ENCODE assay signal across 11 mouse cellular contexts in the genomic region with DNA sequence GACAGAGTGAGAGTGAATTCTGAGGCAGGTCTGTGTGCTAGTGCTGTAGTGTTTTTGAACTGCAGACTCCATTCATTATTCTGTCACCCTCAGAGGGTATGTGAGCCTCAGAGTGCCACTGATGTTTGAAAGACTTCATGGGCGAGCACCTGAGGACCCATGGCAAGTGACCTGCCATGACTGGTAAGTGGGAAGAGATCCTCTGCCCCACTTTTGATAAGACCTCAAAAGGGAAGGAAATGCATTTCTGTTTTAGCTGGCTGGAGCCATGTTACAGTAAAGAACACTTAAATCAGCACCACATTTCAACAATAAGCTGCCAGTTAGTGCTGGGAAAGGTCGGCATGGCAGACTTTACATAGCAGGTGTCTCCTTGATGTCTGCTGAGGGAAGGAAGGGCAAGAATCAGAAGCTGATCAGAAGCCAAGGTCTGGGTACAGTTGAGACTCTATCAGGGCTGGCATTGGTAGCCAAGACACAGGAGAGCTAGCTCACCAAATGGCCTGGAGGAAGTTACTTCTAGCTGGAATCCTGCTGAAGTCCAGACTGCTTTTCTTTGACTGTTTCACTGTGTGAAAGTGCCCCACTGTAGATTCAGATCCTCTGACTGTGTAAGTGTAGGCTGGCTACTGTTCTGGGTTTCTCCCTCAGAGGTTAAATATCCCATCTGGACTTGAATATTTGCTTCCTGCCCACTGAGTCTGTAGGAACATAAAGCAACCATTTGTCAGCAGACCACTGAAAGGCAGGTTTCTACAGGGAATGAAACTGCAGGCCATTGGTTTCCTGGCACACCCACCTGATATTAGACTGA.
DNase-seq lines count a peak whose midpoint lies in the region; ATAC-seq and TF ChIP-seq lines count a peak whose summit lies in the region.
"Had no signal": no experiment of that assay in that cellular context is flagged by ENCODE, and none has a peak within 500 bp of the region (broad histone marks: within the 10 kb centered on the region; RNA-seq: fewer than 3 reads in every experiment).

No protein-coding gene starts in this region.

- in situ Hi-C loops in ES-E14 (cut with MboI; ENCODE audit: low sequenced_read_pairs in 2 of 2, unreplicated experiment in 2 of 2): no loop called here

- H3K4me1 ChIP-seq in hindbrain, embryonic 10.5 days (replicated peaks): peaks cover 27% of the 10 kb centered on the region
- H3K4me1 ChIP-seq in hindbrain, embryonic 11.5 days (replicated peaks; ENCODE audit: control insufficient read depth, insufficient read depth, low read length): no peaks in the 10 kb centered on the region
- peaks cover 8 to 15% of the 10 kb centered on the region in 2 experiments for H3K4me1 ChIP-seq in ES-E14 (ENCODE audit: control insufficient read depth in 2 of 2, insufficient read depth in 2 of 2, low read length in 2 of 2, poor library complexity in 1 of 2)
- peaks cover 45% of the 10 kb centered on the region for H3K4me1 ChIP-seq in embryonic facial prominence, embryonic 13.5 days
- H3K4me1 ChIP-seq in liver, postnatal 0 days (ENCODE audit: insufficient read depth): peaks cover 38% of the 10 kb centered on the region

- H3K4me3 ChIP-seq in hindbrain, embryonic 10.5 days: no peak overlapping the region
- H3K4me3 ChIP-seq in hindbrain, embryonic 11.5 days (ENCODE audit: low read depth, low read length): no peak overlapping the region
- H3K4me3 ChIP-seq in ES-E14 (ENCODE audit: insufficient read depth in 1 of 2, low read depth in 1 of 2, low read length in 2 of 2, poor library complexity in 1 of 2, severe bottlenecking in 1 of 2): no peak overlapping the region
- no peak overlapping the region for H3K4me3 ChIP-seq in embryonic facial prominence, embryonic 13.5 days
- H3K4me3 ChIP-seq in liver, postnatal 0 days (ENCODE audit: low read depth, low read length): no peak overlapping the region

- H3K36me3 ChIP-seq in hindbrain, embryonic 10.5 days: 0 out of 2 replicates have a peak, but pooled peaks cover 4% of the 10 kb centered on the region
- no peaks in the 10 kb centered on the region for H3K36me3 ChIP-seq in hindbrain, embryonic 11.5 days (ENCODE audit: control insufficient read depth, insufficient read depth, low read length)
- H3K36me3 ChIP-seq in ES-E14 (ENCODE audit: control insufficient read depth, insufficient read depth, low read length, poor library complexity, severe bottlenecking): no peaks in the 10 kb centered on the region; the same call in 1 of the 2 replicates
- H3K36me3 ChIP-seq in embryonic facial prominence, embryonic 13.5 days: peaks cover 4% of the 10 kb centered on the region; the same call in 1 of the 2 replicates
- no peaks in the 10 kb centered on the region for H3K36me3 ChIP-seq in liver, postnatal 0 days (replicated peaks; ENCODE audit: insufficient read depth, low read length)

- no peak overlapping the region for H3K9ac ChIP-seq in hindbrain, embryonic 11.5 days (ENCODE audit: low read depth, low read length)
- no peak overlapping the region for H3K9ac ChIP-seq in ES-E14 (ENCODE audit: insufficient read depth, low read depth, low read length, poor library complexity, severe bottlenecking)
- no peak overlapping the region; the same call in 1 of the 2 replicates for H3K9ac ChIP-seq in embryonic facial prominence, embryonic 13.5 days
- no peak overlapping the region for H3K9ac ChIP-seq in liver, postnatal 0 days (replicated peaks)

- no peak for DNase-seq in hindbrain, embryonic 10.5 days (ENCODE audit: low spot score)
- DNase-seq in hindbrain, embryonic 11.5 days (ENCODE audit: low spot score): no peak
- no peak for DNase-seq in ES-E14 (ENCODE audit: low read depth, low spot score)
- DNase-seq in liver, postnatal 0 days: no peak
- DNase-seq in left cerebral cortex, adult 8-10 months (ENCODE audit: low spot score in 2 of 2): no peak
- DNase-seq in spleen, postnatal 4 days (ENCODE audit: low spot score in 2 of 2): no peak
- DNase-seq: cerebellum, adult 11 months had no signal

- no peaks in the 10 kb centered on the region for H3K27me3 ChIP-seq in hindbrain, embryonic 10.5 days (ENCODE audit: insufficient read depth, poor library complexity, severe bottlenecking)
- no peaks in the 10 kb centered on the region for H3K27me3 ChIP-seq in hindbrain, embryonic 11.5 days (ENCODE audit: control insufficient read depth, insufficient read depth, low read length)
- no peaks in the 10 kb centered on the region for H3K27me3 ChIP-seq in embryonic facial prominence, embryonic 13.5 days
- H3K27me3 ChIP-seq in liver, postnatal 0 days (ENCODE audit: insufficient read depth, low read length): no peaks in the 10 kb centered on the region

- 77% methylated on average over 2 of the region's 2 CpGs for WGBS in hindbrain, embryonic 10.5 days
- WGBS in hindbrain, embryonic 11.5 days: 70% methylated on average over 2 of the region's 2 CpGs
- 67% methylated on average over 2 of the region's 2 CpGs for WGBS in embryonic facial prominence, embryonic 13.5 days
- 39% methylated on average over 2 of the region's 2 CpGs for WGBS in liver, postnatal 0 days (ENCODE audit: insufficient replicate concordance)

- H3K4me2 ChIP-seq in hindbrain, embryonic 11.5 days (replicated peaks; ENCODE audit: low read depth, low read length): no peak overlapping the region
- no peak overlapping the region for H3K4me2 ChIP-seq in embryonic facial prominence, embryonic 13.5 days
- H3K4me2 ChIP-seq in liver, postnatal 0 days (ENCODE audit: low read depth, low read length): no peak overlapping the region

- no peaks in the 10 kb centered on the region for H3K9me3 ChIP-seq in hindbrain, embryonic 10.5 days
- H3K9me3 ChIP-seq in hindbrain, embryonic 11.5 days (ENCODE audit: control insufficient read depth, low read length): no peaks in the 10 kb centered on the region
- H3K9me3 ChIP-seq in ES-E14 (ENCODE audit: control insufficient read depth, insufficient read depth, low read depth, low read length): no peaks in the 10 kb centered on the region
- H3K9me3 ChIP-seq in embryonic facial prominence, embryonic 13.5 days: no peaks in the 10 kb centered on the region
- H3K9me3 ChIP-seq in liver, postnatal 0 days (ENCODE audit: low read length): no peaks in the 10 kb centered on the region
- H3K9me3 ChIP-seq: G1E had no signal

- H3K27ac ChIP-seq in hindbrain, embryonic 10.5 days: 0 out of 2 replicates have a peak overlapping the region, but pooled peaks have one; percentile 29
- no peak overlapping the region for H3K27ac ChIP-seq in hindbrain, embryonic 11.5 days (ENCODE audit: low read depth, low read length)
- peak overlapping the region; percentile 80 for H3K27ac ChIP-seq in ES-E14 (ENCODE audit: insufficient read depth, low read depth, low read length, poor library complexity, severe bottlenecking)
- H3K27ac ChIP-seq in embryonic facial prominence, embryonic 13.5 days: peak overlapping the region; percentile 45; the same call in 1 of the 2 replicates
- H3K27ac ChIP-seq in liver, postnatal 0 days (ENCODE audit: low read depth): peak overlapping the region; percentile 19

- ATAC-seq in hindbrain, embryonic 11.5 days (ENCODE audit: low FRiP score): no peak
- ATAC-seq in embryonic facial prominence, embryonic 13.5 days (ENCODE audit: insufficient number of reproducible peaks, insufficient read depth, low FRiP score, low TSS enrichment, low read depth): no peak
- no peak for ATAC-seq in liver, postnatal 0 days
- ATAC-seq in inflammation-experienced regulatory T-cells, adult 6 months: no peak
- ATAC-seq: forebrain, embryonic 16.5 days had no signal

- no peak for TF ChIP-seq CTCF in liver, postnatal 0 days (IDR thresholded peaks at IDR 0.05; ENCODE audit: low read depth)

- TF ChIP-seq EP300 in liver, postnatal 0 days (IDR thresholded peaks at IDR 0.05; ENCODE audit: low read depth): no peak

TF ChIP-seq in ES-E14, 5 proteins besides CTCF, POLR2A, EP300 and RAD21:
- TF ChIP-seq ZNF384 (IDR thresholded peaks at IDR 0.05; ENCODE audit: low read depth, low read length) (no peak), ZC3H11A (IDR thresholded peaks at IDR 0.05; ENCODE audit: borderline replicate concordance, low read depth, low read length) (no peak), HCFC1 (IDR thresholded peaks at IDR 0.05; ENCODE audit: borderline replicate concordance, insufficient read depth, low read length) (no peak), CHD2 (IDR thresholded peaks at IDR 0.05; ENCODE audit: low read depth, low read length) (no peak), MAFK (IDR thresholded peaks at IDR 0.05; ENCODE audit: insufficient read depth, low read depth, low read length) (no peak)
